Mouse (Mus musculus) forebrain, embryonic 10.5 days (tissue): ENCODE measurements around the gene Myo3b. TPM values are rescaled to one million over a fixed set of nuclear protein-coding genes. Genes with fewer than 3 reads are reported as not detected.

Experiments used
- DNase-seq: peaks from one replicate; pipeline ENCODE4 v3.0.0-alpha.2; 2017; ENCODE audit warnings: low spot score; ENCODE audit errors: extremely low spot score
- H3K27ac ChIP-seq: fragments of 300-500 bp; sonication (generic); 2 replicates; pipeline ENCODE4 v1.5.1; 2016; ENCODE audit warnings: mild to moderate bottlenecking
- H3K27me3 ChIP-seq: fragments of 300-500 bp; sonication (generic); 2 replicates; pipeline ENCODE4 v1.6.1; 2016; ENCODE audit warnings: mild to moderate bottlenecking; ENCODE audit not compliant: poor library complexity, severe bottlenecking
- H3K36me3 ChIP-seq: fragments of 300-500 bp; sonication (generic); replicated peaks from 2 replicates; pipeline ENCODE4 v1.6.1; 2016; ENCODE audit warnings: mild to moderate bottlenecking, moderate library complexity
- H3K4me1 ChIP-seq: fragments of 300-500 bp; sonication (generic); 2 replicates; pipeline ENCODE4 v1.6.1; 2016
- H3K4me3 ChIP-seq: fragments of 300-500 bp; sonication (generic); 2 replicates; pipeline ENCODE4 v1.5.1; 2016; ENCODE audit warnings: mild to moderate bottlenecking, moderate library complexity
- H3K9me3 ChIP-seq: fragments of 300-500 bp; sonication (generic); 2 replicates; pipeline ENCODE4 v1.6.1; 2016; ENCODE audit warnings: mild to moderate bottlenecking, moderate library complexity
- WGBS: fragments of 180-500 bp; shearing (Covaris S2); methylation state at CpG from one replicate; pipeline ENCODE4 v1.1.7; 2016; 5-methylcytosine and 5-hydroxymethylcytosine counted together
- polyA plus RNA-seq: library from polyadenylated mRNA; unstranded; fragments of >200 nt; fragmentation: Nextera tagmentation; extraction: Ambion mirVana; gene quantifications from 2 replicates; pipeline ENCODE4 v1.2.1, GENCODE M21; 2016

Myo3b gene
- polyA plus RNA-seq, 1 experiment from 2014 or later: not detected

- Histone ChIP-seq H3K36me3 (no peaks in the 10 kb centered on the region), H3K27ac (no peak overlapping the region), H3K4me3 (no peak overlapping the region), H3K27me3 (peaks cover 2% of the 10 kb centered on the region), H3K9me3 (no peaks in the 10 kb centered on the region), H3K4me1 (0 out of 2 replicates have a peak, but pooled peaks cover under 1% of the 10 kb centered on the region)
- no peak for DNase-seq
- WGBS: 93% methylated on average over 2 of the region's 2 CpGs
These were observed 80.3 kb downstream of the Myo3b start for GRCm38 (mm10) chr2:70119265-70119663.

- H3K36me3 ChIP-seq: no peaks in the 10 kb centered on the region
- peak overlapping the region; percentile 29; the same call in 1 of the 2 replicates for H3K4me3 ChIP-seq
- peaks cover 23% of the 10 kb centered on the region for H3K4me1 ChIP-seq
- H3K27ac ChIP-seq: no peak overlapping the region
- 79% methylated on average over 10 of the region's 10 CpGs for WGBS
- no peak for DNase-seq
- H3K27me3 ChIP-seq: peaks cover 65% of the 10 kb centered on the region
- H3K9me3 ChIP-seq: no peaks in the 10 kb centered on the region
These were observed 87.4 kb downstream of the Myo3b start for GRCm38 (mm10) chr2:70126330-70126729.

GRCm38 (mm10) chr2:70126783-70127182, 87.9 kb downstream of the Myo3b start:
- H3K9me3 ChIP-seq: no peaks in the 10 kb centered on the region
- H3K4me3 ChIP-seq: peak overlapping the region; percentile 29; the same call in 1 of the 2 replicates
- H3K4me1 ChIP-seq: peaks cover 23% of the 10 kb centered on the region
- WGBS: under 1% methylated on average over 13 of the region's 13 CpGs
- H3K36me3 ChIP-seq: no peaks in the 10 kb centered on the region
- H3K27ac ChIP-seq: no peak overlapping the region
- DNase-seq: peak; percentile 88
- H3K27me3 ChIP-seq: peaks cover 70% of the 10 kb centered on the region

GRCm38 (mm10) chr2:70127351-70128148, 88.6 kb downstream of the Myo3b start:
- H3K27ac ChIP-seq: peak overlapping the region; percentile 17; the same call in 1 of the 2 replicates
- H3K36me3 ChIP-seq: no peaks in the 10 kb centered on the region
- peak; percentile 33 for DNase-seq
- H3K9me3 ChIP-seq: no peaks in the 10 kb centered on the region
- 8% methylated on average over 21 of the region's 21 CpGs for whole genome bisulfite sequencing
- peaks cover 78% of the 10 kb centered on the region for H3K27me3 ChIP-seq
- peak overlapping the region; percentile 31 for H3K4me3 ChIP-seq
- peaks cover 23% of the 10 kb centered on the region for H3K4me1 ChIP-seq

GRCm38 (mm10) chr2:70128590-70128989, 89.7 kb downstream of the Myo3b start:
- Histone ChIP-seq H3K27ac (no peak overlapping the region), H3K27me3 (peaks cover 81% of the 10 kb centered on the region), H3K4me1 (peaks cover 23% of the 10 kb centered on the region), H3K9me3 (no peaks in the 10 kb centered on the region), H3K4me3 (no peak overlapping the region), H3K36me3 (no peaks in the 10 kb centered on the region)
- DNase-seq: no peak
- WGBS: 76% methylated on average over 6 of the region's 6 CpGs

- peaks cover 81% of the 10 kb centered on the region for H3K27me3 ChIP-seq
- WGBS: 82% methylated on average over 3 of the region's 3 CpGs
- no peak overlapping the region for H3K27ac ChIP-seq
These were observed 90.6 kb downstream of the Myo3b start for GRCm38 (mm10) chr2:70129566-70129965.

GRCm38 (mm10) chr2:70133281-70133680, 94.4 kb downstream of the Myo3b start:
- DNase-seq: no peak
- Histone ChIP-seq H3K4me1 (peaks cover 3% of the 10 kb centered on the region), H3K9me3 (no peaks in the 10 kb centered on the region), H3K27me3 (peaks cover 55% of the 10 kb centered on the region), H3K4me3 (no peak overlapping the region), H3K27ac (no peak overlapping the region), H3K36me3 (no peaks in the 10 kb centered on the region)
- 90% methylated on average over 4 of the region's 4 CpGs for whole genome bisulfite sequencing

More at GRCm38 (mm10) chr2:70129566-70129965, 90.6 kb downstream of the Myo3b start:
- H3K4me1 ChIP-seq: peaks cover 23% of the 10 kb centered on the region
- no peak overlapping the region for H3K4me3 ChIP-seq
- no peaks in the 10 kb centered on the region for H3K36me3 ChIP-seq
- H3K9me3 ChIP-seq: no peaks in the 10 kb centered on the region
- DNase-seq: no peak

GRCm38 (mm10) chr2:70137226-70137998, 98.5 kb downstream of the Myo3b start:
- Histone ChIP-seq H3K27ac (no peak overlapping the region), H3K36me3 (no peaks in the 10 kb centered on the region), H3K4me1 (no peaks in the 10 kb centered on the region), H3K27me3 (peaks cover 14% of the 10 kb centered on the region; the same call in 1 of the 2 replicates), H3K4me3 (no peak overlapping the region), H3K9me3 (no peaks in the 10 kb centered on the region)
- WGBS: 88% methylated on average over 4 of the region's 4 CpGs
- no peak for DNase-seq

GRCm38 (mm10) chr2:70143543-70144188, 104.7 kb downstream of the Myo3b start:
- no peak overlapping the region for H3K4me3 ChIP-seq
- no peak overlapping the region for H3K27ac ChIP-seq
- no peak for DNase-seq
- H3K36me3 ChIP-seq: no peaks in the 10 kb centered on the region
- no peaks in the 10 kb centered on the region for H3K4me1 ChIP-seq
- WGBS: 94% methylated on average over 4 of the region's 4 CpGs
- H3K9me3 ChIP-seq: no peaks in the 10 kb centered on the region
- H3K27me3 ChIP-seq: no peaks in the 10 kb centered on the region

GRCm38 (mm10) chr2:70146993-70147581, 108.2 kb downstream of the Myo3b start:
- Histone ChIP-seq H3K27me3 (no peaks in the 10 kb centered on the region), H3K27ac (no peak overlapping the region), H3K9me3 (no peaks in the 10 kb centered on the region), H3K4me1 (no peaks in the 10 kb centered on the region), H3K4me3 (no peak overlapping the region), H3K36me3 (no peaks in the 10 kb centered on the region)
- WGBS: 57% methylated on average over 12 of the region's 12 CpGs
- no peak for DNase-seq

- H3K27me3 ChIP-seq: no peaks in the 10 kb centered on the region
- no peak for DNase-seq
- H3K4me3 ChIP-seq: no peak overlapping the region
- WGBS: 76% methylated on average over 13 of the region's 13 CpGs
- no peaks in the 10 kb centered on the region for H3K36me3 ChIP-seq
- no peak overlapping the region for H3K27ac ChIP-seq
- H3K9me3 ChIP-seq: no peaks in the 10 kb centered on the region
- H3K4me1 ChIP-seq: no peaks in the 10 kb centered on the region
These were observed 110.0 kb downstream of the Myo3b start for GRCm38 (mm10) chr2:70148821-70149510.
